Mouse (Mus musculus): ENCODE results near the gene Car4. TPM values are rescaled to one million over a fixed set of nuclear protein-coding genes. Genes with fewer than 3 reads are reported as not detected.

Car4 gene
- total and polyA plus RNA-seq, 2 experiments from 2014 or later: 7.4 to 30.8 TPM

GRCm38 (mm10) chr11:84962536-84962935, 5.0 kb downstream of the Car4 start:
- peaks cover 8% of the 10 kb centered on the region for H3K4me1 ChIP-seq (ENCODE audit: control insufficient read depth, insufficient read depth)
- TF ChIP-seq CTCF (IDR thresholded peaks at IDR 0.05; ENCODE audit: low read depth): no peak
- TF ChIP-seq EP300 (IDR thresholded peaks at IDR 0.05; ENCODE audit: low read depth): no peak
- WGBS: 80% methylated on average over 4 of the region's 4 CpGs
- no peaks in the 10 kb centered on the region for H3K9me3 ChIP-seq (replicated peaks; ENCODE audit: control insufficient read depth, low read length)
- H3K27ac ChIP-seq (ENCODE audit: low read depth): no peak overlapping the region
- H3K4me2 ChIP-seq (ENCODE audit: low read depth, low read length): no peak overlapping the region
- DNase-seq (ENCODE audit: low spot score) (no peak), ATAC-seq (ENCODE audit: insufficient read depth, low read depth) (no peak)
- no peak overlapping the region for H3K9ac ChIP-seq (replicated peaks; ENCODE audit: low read depth, low read length)
- H3K36me3 ChIP-seq (replicated peaks; ENCODE audit: control insufficient read depth, insufficient read depth, low read length): no peaks in the 10 kb centered on the region
- peaks cover 24% of the 10 kb centered on the region for H3K27me3 ChIP-seq (ENCODE audit: control insufficient read depth, insufficient read depth, low read length)
- H3K4me3 ChIP-seq (ENCODE audit: low read depth, low read length): no peak overlapping the region

- H3K36me3 ChIP-seq (replicated peaks; ENCODE audit: control insufficient read depth, insufficient read depth, low read length): no peaks in the 10 kb centered on the region
- DNase-seq (ENCODE audit: low spot score) (no peak), ATAC-seq (ENCODE audit: insufficient read depth, low read depth) (no peak)
- H3K4me1 ChIP-seq (ENCODE audit: control insufficient read depth, insufficient read depth): peaks cover 8% of the 10 kb centered on the region
- H3K4me3 ChIP-seq (ENCODE audit: low read depth, low read length): no peak overlapping the region
- H3K27me3 ChIP-seq (ENCODE audit: control insufficient read depth, insufficient read depth, low read length): peaks cover 14% of the 10 kb centered on the region
- no peak overlapping the region for H3K27ac ChIP-seq (ENCODE audit: low read depth)
- H3K9ac ChIP-seq (replicated peaks; ENCODE audit: low read depth, low read length): no peak overlapping the region
- TF ChIP-seq CTCF (IDR thresholded peaks at IDR 0.05; ENCODE audit: low read depth): no peak
- TF ChIP-seq EP300 (IDR thresholded peaks at IDR 0.05; ENCODE audit: low read depth): no peak
- 75% methylated on average over 3 of the region's 3 CpGs for WGBS
- no peaks in the 10 kb centered on the region for H3K9me3 ChIP-seq (replicated peaks; ENCODE audit: control insufficient read depth, low read length)
- no peak overlapping the region for H3K4me2 ChIP-seq (ENCODE audit: low read depth, low read length)
Observed at GRCm38 (mm10) chr11:84963556-84963955, 6.0 kb downstream of the Car4 start.

- WGBS: 66% methylated on average over 4 of the region's 4 CpGs
- ATAC-seq (ENCODE audit: insufficient read depth, low read depth): no peak
- H3K4me1 ChIP-seq (ENCODE audit: control insufficient read depth, insufficient read depth): 0 out of 2 replicates have a peak, but pooled peaks cover under 1% of the 10 kb centered on the region
- H3K36me3 ChIP-seq (replicated peaks; ENCODE audit: control insufficient read depth, insufficient read depth, low read length): no peaks in the 10 kb centered on the region
- H3K4me2 ChIP-seq (ENCODE audit: low read depth, low read length): no peak overlapping the region
- no peak overlapping the region for H3K4me3 ChIP-seq (ENCODE audit: low read depth, low read length)
- no peaks in the 10 kb centered on the region for H3K9me3 ChIP-seq (replicated peaks; ENCODE audit: control insufficient read depth, low read length)
- H3K27ac ChIP-seq (ENCODE audit: low read depth): 0 out of 2 replicates have a peak overlapping the region, but pooled peaks have one; percentile 25
- DNase-seq (ENCODE audit: low spot score): no peak
- H3K27me3 ChIP-seq (ENCODE audit: control insufficient read depth, insufficient read depth, low read length): no peaks in the 10 kb centered on the region
- no peak for TF ChIP-seq CTCF (IDR thresholded peaks at IDR 0.05; ENCODE audit: low read depth)
- TF ChIP-seq EP300 (IDR thresholded peaks at IDR 0.05; ENCODE audit: low read depth): no peak
- no peak overlapping the region for H3K9ac ChIP-seq (replicated peaks; ENCODE audit: low read depth, low read length)
Observed at GRCm38 (mm10) chr11:84966696-84967095, 9.1 kb downstream of the Car4 start.

- Histone ChIP-seq H3K9ac (replicated peaks; ENCODE audit: low read depth, low read length) (no peak overlapping the region), H3K4me1 (ENCODE audit: control insufficient read depth, insufficient read depth) (0 out of 2 replicates have a peak, but pooled peaks cover 5% of the 10 kb centered on the region), H3K36me3 (replicated peaks; ENCODE audit: control insufficient read depth, insufficient read depth, low read length) (no peaks in the 10 kb centered on the region), H3K4me3 (ENCODE audit: low read depth, low read length) (no peak overlapping the region), H3K27ac (ENCODE audit: low read depth) (0 out of 2 replicates have a peak overlapping the region, but pooled peaks have one; percentile 25), H3K9me3 (replicated peaks; ENCODE audit: control insufficient read depth, low read length) (no peaks in the 10 kb centered on the region), H3K4me2 (ENCODE audit: low read depth, low read length) (no peak overlapping the region), H3K27me3 (ENCODE audit: control insufficient read depth, insufficient read depth, low read length) (no peaks in the 10 kb centered on the region)
- ATAC-seq (ENCODE audit: insufficient read depth, low read depth): no peak
- WGBS: 50% methylated on average over 5 of the region's 5 CpGs
- no peak for DNase-seq (ENCODE audit: low spot score)
- TF ChIP-seq CTCF (IDR thresholded peaks at IDR 0.05; ENCODE audit: low read depth) (no peak), EP300 (IDR thresholded peaks at IDR 0.05; ENCODE audit: low read depth) (no peak)
Observed at GRCm38 (mm10) chr11:84967113-84967512, 9.5 kb downstream of the Car4 start.

GRCm38 (mm10) chr11:84968309-84968708, 10.7 kb downstream of the Car4 start:
- DNase-seq (ENCODE audit: low spot score): no peak
- Histone ChIP-seq H3K4me2 (ENCODE audit: low read depth, low read length) (no peak overlapping the region), H3K9ac (replicated peaks; ENCODE audit: low read depth, low read length) (no peak overlapping the region), H3K4me3 (ENCODE audit: low read depth, low read length) (no peak overlapping the region), H3K9me3 (replicated peaks; ENCODE audit: control insufficient read depth, low read length) (no peaks in the 10 kb centered on the region), H3K27ac (ENCODE audit: low read depth) (peak overlapping the region; percentile 76), H3K27me3 (ENCODE audit: control insufficient read depth, insufficient read depth, low read length) (no peaks in the 10 kb centered on the region), H3K36me3 (replicated peaks; ENCODE audit: control insufficient read depth, insufficient read depth, low read length) (no peaks in the 10 kb centered on the region), H3K4me1 (ENCODE audit: control insufficient read depth, insufficient read depth) (0 out of 2 replicates have a peak, but pooled peaks cover 6% of the 10 kb centered on the region)
- 45% methylated on average over 4 of the region's 4 CpGs for WGBS
- no peak for TF ChIP-seq CTCF (IDR thresholded peaks at IDR 0.05; ENCODE audit: low read depth)
- no peak for TF ChIP-seq EP300 (IDR thresholded peaks at IDR 0.05; ENCODE audit: low read depth)
- ATAC-seq (ENCODE audit: insufficient read depth, low read depth): no peak

- 37% methylated on average over 6 of the region's 6 CpGs for WGBS
- TF ChIP-seq CTCF (IDR thresholded peaks at IDR 0.05; ENCODE audit: low read depth) (no peak), EP300 (IDR thresholded peaks at IDR 0.05; ENCODE audit: low read depth) (no peak)
- Histone ChIP-seq H3K9me3 (replicated peaks; ENCODE audit: control insufficient read depth, low read length) (no peaks in the 10 kb centered on the region), H3K4me1 (ENCODE audit: control insufficient read depth, insufficient read depth) (0 out of 2 replicates have a peak, but pooled peaks cover 6% of the 10 kb centered on the region), H3K27ac (ENCODE audit: low read depth) (peak overlapping the region; percentile 76), H3K27me3 (ENCODE audit: control insufficient read depth, insufficient read depth, low read length) (no peaks in the 10 kb centered on the region), H3K36me3 (replicated peaks; ENCODE audit: control insufficient read depth, insufficient read depth, low read length) (no peaks in the 10 kb centered on the region), H3K9ac (replicated peaks; ENCODE audit: low read depth, low read length) (no peak overlapping the region), H3K4me3 (ENCODE audit: low read depth, low read length) (no peak overlapping the region), H3K4me2 (ENCODE audit: low read depth, low read length) (no peak overlapping the region)
- DNase-seq (ENCODE audit: low spot score): peak; percentile 17
- ATAC-seq (ENCODE audit: insufficient read depth, low read depth): peak; percentile 82
Observed at GRCm38 (mm10) chr11:84968775-84969174, 11.2 kb downstream of the Car4 start.
